Mouse (Mus musculus) lung, adult 18-20 months (tissue): ENCODE measurements at regions not wholly inside any gene's neighbourhood (a gene's known extent, or its start where the extent isn't known, plus 50 kb on each side); places are given as distances from the start of the nearest gene placed in this dataset.

Experiments
- DNase-seq, 2 experiments: peaks; one replicate each; pipeline ENCODE4 v3.0.0; 2022; ENCODE audit warnings: mixed read lengths in 2 of 2

GRCm38 (mm10) chr10:19127581-19128291, 112.3 kb upstream of the Tnfaip3 start:
- peak; percentile 32 to 51 for DNase-seq

GRCm38 (mm10) chr10:19126922-19127321, 111.5 kb upstream of the Tnfaip3 start:
- peak in 1 of 2 experiments; percentile 19 for DNase-seq

DNA sequence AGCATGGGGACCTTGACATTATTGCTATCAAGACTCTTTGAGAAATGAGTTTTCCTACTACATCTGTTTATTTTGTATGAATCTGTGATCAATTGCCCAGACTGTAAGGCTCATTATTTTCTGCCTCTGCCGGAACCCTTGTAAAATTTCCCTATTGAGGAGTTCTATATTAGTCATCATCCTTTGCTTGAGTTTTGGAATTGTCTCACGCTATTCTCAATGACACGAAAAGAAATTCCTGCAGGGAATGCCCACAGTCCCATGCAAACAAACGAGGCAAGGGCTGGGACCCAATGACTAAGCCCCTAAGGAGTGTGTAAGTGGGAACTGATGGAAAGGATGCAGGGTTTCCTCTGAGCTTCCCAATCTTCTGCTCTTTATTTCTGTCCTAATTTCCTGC, 111.0 kb upstream of the Tnfaip3 start:
- DNase-seq: no peak

- peak in 1 of 2 experiments; percentile 31 for DNase-seq
Observed at GRCm38 (mm10) chr10:19123691-19124090, 108.2 kb upstream of the Tnfaip3 start.

GRCm38 (mm10) chr10:19122221-19122620, 106.8 kb upstream of the Tnfaip3 start:
- peak; percentile 56 to 71 for DNase-seq

DNA sequence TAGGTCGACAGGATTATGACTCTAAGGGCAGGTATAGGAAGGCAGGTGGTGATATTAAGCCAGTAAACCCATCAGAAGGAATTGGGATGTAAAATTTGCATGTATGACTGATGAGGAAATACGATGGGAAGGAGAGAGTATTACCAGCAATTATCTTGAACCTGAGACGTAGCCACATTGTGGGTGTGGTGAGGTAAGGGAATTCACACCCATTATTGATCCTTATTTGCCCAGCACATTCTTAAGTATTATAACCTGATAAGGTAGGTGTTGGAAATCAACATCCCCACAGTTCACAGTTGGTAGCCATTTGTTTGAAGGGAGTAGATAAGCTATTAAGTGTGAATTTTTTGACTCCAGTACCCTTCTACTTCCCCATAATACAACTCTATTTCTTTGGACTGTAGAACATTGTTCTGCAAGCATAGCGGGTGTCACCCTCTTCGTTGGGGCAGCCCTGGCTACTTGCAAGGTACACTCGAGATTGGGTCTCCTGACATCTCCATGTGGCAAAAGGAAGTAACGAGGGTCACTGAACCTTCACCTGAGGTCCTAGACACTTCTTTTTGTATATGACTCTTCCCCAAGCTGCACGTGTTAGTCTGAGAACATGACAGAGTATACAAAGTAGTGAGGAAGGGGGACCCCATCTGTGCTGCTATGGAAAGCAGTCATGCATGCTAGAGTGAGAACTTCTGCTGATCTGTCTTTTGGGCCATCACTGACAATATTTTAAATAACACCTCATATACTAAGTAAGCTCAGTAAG, 104.0 kb upstream of the Tnfaip3 start:
- DNase-seq: no peak

GRCm38 (mm10) chr10:19118569-19119280, 103.3 kb upstream of the Tnfaip3 start:
- DNase-seq: no peak

DNA sequence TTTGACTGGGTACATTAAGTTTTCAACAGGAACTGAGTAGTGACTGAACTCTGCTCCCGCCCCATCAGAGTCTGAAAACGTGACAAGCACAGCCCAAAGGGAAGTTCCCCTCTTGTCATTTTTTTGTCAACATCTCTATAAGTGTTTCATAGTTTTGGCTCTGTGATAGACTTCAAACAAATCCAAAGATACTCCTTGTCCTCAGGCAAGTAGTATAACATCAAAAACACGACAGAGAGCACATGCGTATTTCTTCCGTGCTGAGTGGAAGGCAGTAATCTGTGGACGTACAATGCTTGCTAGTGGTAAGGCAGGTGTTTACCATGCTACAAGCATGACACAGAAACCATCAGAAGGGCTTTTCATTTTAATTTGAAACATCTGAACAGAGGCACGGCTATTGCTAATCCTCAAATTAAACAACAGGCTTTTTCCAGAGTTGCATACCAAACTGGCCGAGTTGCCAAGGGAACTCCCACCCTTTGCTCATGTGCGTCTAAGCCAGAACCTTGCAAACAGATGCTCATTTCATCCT, 101.7 kb upstream of the Tnfaip3 start:
- DNase-seq: no peak

DNA sequence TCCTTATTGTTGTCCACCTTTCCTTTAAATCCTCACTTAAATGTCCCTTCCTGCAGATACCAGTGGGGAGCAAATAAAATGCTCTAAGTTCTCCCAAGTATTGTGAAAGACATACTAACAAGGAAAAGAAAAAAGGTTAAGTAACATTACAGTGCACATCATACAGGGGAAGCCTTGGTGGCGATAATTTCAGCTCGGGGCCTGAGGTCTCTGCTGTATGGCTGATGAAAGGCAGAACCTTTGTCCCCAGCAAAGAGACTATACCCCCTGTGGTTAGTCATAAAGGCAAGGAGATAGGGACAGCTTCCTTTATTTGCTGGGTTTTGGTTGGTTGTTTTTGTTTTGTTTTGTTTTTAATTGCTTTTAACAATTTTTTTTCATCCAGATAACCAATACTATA, 97.0 kb upstream of the Tnfaip3 start:
- DNase-seq: no peak

GRCm38 (mm10) chr10:19105231-19105681, 89.8 kb upstream of the Tnfaip3 start:
- DNase-seq: no peak

GRCm38 (mm10) chr10:19104671-19105203, 89.3 kb upstream of the Tnfaip3 start:
- no peak for DNase-seq

DNA sequence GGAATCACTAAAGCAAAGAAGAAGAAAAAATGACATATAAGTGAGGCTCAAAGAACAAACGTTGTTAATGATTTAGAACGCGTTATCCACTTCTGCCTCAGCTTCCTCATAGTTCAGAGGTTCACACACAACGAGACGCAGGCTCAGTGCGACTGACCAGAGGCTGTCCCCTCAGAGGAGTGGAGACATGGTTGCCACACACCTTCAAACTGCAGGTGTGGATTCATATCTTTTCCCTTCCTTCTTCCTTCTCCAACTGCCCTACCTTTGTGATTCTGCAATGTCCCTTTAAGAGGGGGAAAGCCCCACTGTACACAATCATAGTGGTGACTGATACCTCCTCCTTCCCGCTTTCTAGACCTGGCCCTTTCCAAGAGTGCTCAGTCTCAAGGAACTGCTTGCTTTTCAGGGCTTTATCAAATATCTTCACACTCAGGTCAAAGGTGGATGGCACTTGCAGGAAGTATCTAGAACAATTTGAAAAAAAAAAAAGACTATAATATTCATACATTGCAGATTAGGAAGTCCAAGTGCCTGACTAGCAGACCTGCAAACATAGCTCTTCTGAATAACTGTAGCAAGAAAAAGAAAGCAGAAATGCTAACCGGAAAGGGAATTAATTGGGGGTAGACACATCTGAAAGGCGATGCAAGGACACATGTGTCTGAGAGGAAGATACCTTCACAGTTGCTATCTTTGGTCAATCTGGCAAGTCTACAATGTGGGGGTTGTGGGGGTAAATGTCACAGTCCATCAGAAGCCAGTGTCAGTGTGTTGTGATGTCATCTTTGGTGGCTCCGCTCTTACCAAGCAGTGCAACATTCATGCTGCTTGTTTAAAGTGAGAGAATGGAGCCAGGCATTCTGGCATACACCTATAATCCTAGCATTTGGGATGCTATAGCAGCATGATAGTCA, 84.2 kb upstream of the Tnfaip3 start:
- peak in 1 of 2 experiments; percentile 24 for DNase-seq

GRCm38 (mm10) chr10:19094297-19094696, 78.8 kb upstream of the Tnfaip3 start:
- peak; percentile 78 to 82 for DNase-seq

- DNase-seq: no peak
Observed at GRCm38 (mm10) chr10:19093689-19094088, 78.2 kb upstream of the Tnfaip3 start.

DNA sequence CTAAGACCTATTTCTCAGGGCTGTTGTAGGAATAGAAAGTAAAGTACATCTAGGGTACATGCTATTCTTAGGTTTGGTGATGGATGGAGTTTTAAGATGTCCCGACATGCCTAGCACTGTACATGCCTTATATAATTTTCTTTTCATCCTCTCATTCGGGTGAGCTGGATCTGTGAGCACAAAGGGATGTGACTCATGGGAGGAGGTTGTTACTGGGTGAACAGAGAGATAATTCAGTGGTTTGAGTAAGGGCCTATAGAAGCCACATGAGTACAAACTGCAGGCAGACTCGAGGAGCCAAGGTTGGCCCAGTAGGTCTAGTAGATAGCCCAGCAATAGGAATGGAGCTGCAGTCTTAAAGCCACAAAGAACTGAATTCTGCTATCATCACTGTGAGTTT, 76.5 kb upstream of the Tnfaip3 start:
- no peak for DNase-seq

GRCm38 (mm10) chr10:19091110-19091509, 75.7 kb upstream of the Tnfaip3 start:
- DNase-seq: no peak

GRCm38 (mm10) chr10:19086995-19087394, 71.5 kb upstream of the Tnfaip3 start:
- DNase-seq: no peak

GRCm38 (mm10) chr10:19082136-19082535, 66.7 kb upstream of the Tnfaip3 start:
- no peak for DNase-seq

DNA sequence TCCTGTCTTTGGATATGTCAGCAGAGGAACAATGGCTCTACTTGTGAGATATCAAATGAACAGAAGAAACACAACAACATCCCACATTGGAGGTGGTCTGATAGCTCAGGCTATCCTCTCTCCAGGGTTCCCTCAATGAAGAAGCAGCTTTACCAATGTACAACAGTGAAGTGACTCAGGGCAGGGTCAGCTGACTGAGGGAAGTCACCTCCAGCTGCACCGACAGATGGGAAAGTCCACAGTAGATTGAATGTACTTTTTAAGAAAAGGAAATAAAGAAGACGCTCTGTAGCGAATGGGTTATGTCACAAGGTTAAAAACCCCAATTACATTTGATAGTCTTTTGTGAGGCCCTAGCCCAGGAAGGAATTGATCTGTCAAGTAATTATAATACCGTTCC, 62.6 kb upstream of the Tnfaip3 start:
- no peak for DNase-seq

DNA sequence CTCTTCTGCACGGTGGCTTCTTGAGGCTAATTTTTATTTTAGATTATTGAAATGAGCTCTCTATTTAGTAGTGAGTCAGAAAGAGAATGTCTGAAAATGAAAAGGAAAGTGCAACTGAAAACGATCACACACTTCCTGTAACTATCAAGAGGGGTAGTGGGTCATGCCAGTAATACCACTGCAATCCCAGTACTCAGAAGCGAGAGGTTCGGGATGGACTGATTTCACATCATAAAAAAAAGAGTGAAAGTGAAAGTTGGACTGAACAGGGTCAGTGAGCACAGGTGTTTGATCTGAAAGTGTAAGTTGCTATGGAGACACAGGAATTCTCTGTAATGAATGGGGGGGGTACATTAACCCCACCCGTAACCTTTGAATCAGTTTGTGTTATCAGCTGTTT, 52.9 kb upstream of the Tnfaip3 start:
- no peak for DNase-seq

- DNase-seq: no peak
Observed at GRCm38 (mm10) chr10:19067623-19068022, 52.2 kb upstream of the Tnfaip3 start.

DNA sequence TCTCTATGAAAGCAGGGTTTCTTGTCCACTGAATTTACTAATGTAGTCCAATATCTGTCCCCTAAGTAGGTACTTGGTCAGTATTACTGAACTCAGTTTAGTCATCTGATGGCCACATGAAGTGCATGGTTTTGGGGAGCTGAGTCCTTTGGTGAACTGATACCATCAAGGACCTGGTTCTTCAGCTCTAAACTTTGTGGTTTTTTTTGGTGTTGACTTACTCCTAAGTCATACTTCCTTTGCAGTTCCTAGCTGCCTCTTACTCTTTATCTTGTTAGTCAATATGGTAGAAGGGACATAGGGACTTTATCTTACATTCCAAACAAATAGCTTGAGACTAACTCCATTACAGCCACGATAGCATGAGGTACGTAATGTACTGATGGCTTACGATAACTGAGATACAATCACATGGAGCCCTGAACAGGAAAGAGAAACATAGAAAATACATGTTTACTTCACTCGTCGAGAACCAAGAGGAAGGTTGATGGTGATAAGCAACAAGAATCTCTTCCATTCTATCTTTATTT, 51.4 kb upstream of the Tnfaip3 start:
- no peak for DNase-seq
